Mouse (Mus musculus) megakaryocyte, embryonic 14.5 days (primary cell): Measurements from ENCODE around the gene Prune1.

ENCODE experiments used
- FLI1 ChIP-seq: IDR thresholded peaks from 2 replicates; pipeline ENCODE4 v1.6.1; 2012; ENCODE audit warnings: low read length, inconsistent platforms, mixed read lengths
- GATA1 ChIP-seq: IDR thresholded peaks from 3 replicates; pipeline ENCODE4 v1.6.1; 2012; ENCODE audit warnings: mixed read lengths, low read length, inconsistent platforms, borderline replicate concordance

GRCm38 (mm10) chr3:95294316-95294715 lies 12.4 kb upstream of the Prune1 start:
- no peak for TF ChIP-seq GATA1
- no peak for TF ChIP-seq FLI1
